ENCODE assay signal across 12 mouse cellular contexts in genomic region chr12:51735840-51736271, GRCm38 (mm10). TPM values are rescaled to one million over a fixed set of nuclear protein-coding genes. Genes with fewer than 3 reads are reported as not detected.
DNase-seq lines count a peak whose midpoint lies in the region; ATAC-seq and TF ChIP-seq lines count a peak whose summit lies in the region.
"Had no signal": no experiment of that assay in that cellular context is flagged by ENCODE, and none has a peak within 500 bp of the region (broad histone marks: within the 10 kb centered on the region; RNA-seq: fewer than 3 reads in every experiment).

No protein-coding gene starts in this region.

- H3K9me3 ChIP-seq in liver, postnatal 0 days (ENCODE audit: low read length): no peaks in the 10 kb centered on the region
- H3K9me3 ChIP-seq: hindbrain, embryonic 10.5 days had no signal

- peaks cover 3% of the 10 kb centered on the region; the same call in 1 of the 2 replicates for H3K4me1 ChIP-seq in heart, adult 2 months (ENCODE audit: control insufficient read depth, insufficient read depth, low read length)
- H3K4me1 ChIP-seq in testis, adult 2 months (ENCODE audit: control insufficient read depth, insufficient read depth, low read length): peaks cover 2% of the 10 kb centered on the region; the same call in 1 of the 2 replicates
- H3K4me1 ChIP-seq in liver, postnatal 0 days (ENCODE audit: insufficient read depth): peaks cover 2% of the 10 kb centered on the region; the same call in 1 of the 2 replicates
- H3K4me1 ChIP-seq in thymus, adult 2 months (replicated peaks; ENCODE audit: control insufficient read depth, insufficient read depth, low read length): no peaks in the 10 kb centered on the region

- no peak overlapping the region for H3K4me2 ChIP-seq in liver, postnatal 0 days (ENCODE audit: low read depth, low read length)

- no peak overlapping the region for H3K9ac ChIP-seq in heart, adult 2 months (ENCODE audit: low read depth, low read length)
- H3K9ac ChIP-seq in liver, postnatal 0 days (replicated peaks): no peak overlapping the region

- H3K27ac ChIP-seq in heart, adult 2 months: peak overlapping the region; percentile 22; the same call in 1 of the 2 replicates
- 0 out of 2 replicates have a peak overlapping the region, but pooled peaks have one; percentile 28 for H3K27ac ChIP-seq in testis, adult 2 months (ENCODE audit: control insufficient read depth, insufficient read depth, low read depth, low read length)
- no peak overlapping the region for H3K27ac ChIP-seq in liver, postnatal 0 days (ENCODE audit: low read depth)
- no peak overlapping the region for H3K27ac ChIP-seq in thymus, adult 2 months (ENCODE audit: control insufficient read depth, insufficient read depth, low read length)
- H3K27ac ChIP-seq: hindbrain, embryonic 10.5 days had no signal

- DNase-seq in heart, adult 2 months: no peak
- DNase-seq in heart, adult 18-20 months: no peak
- DNase-seq in testis, postnatal 10 days (ENCODE audit: low spot score): no peak
- DNase-seq in kidney, postnatal 10 days: peak; percentile 50
- no peak for DNase-seq in liver, postnatal 0 days
- no peak for DNase-seq in thymus, adult 2 months
- no peak for DNase-seq in gastrocnemius, adult 18-20 months (ENCODE audit: low spot score)
- DNase-seq: right cerebral cortex, postnatal 4 days had no signal

- TF ChIP-seq EP300 in heart, adult 2 months (IDR thresholded peaks at IDR 0.05; ENCODE audit: insufficient read depth, low read depth, low read length): no peak
- no peak for TF ChIP-seq EP300 in liver, postnatal 0 days (IDR thresholded peaks at IDR 0.05; ENCODE audit: low read depth)

- ATAC-seq in liver, postnatal 0 days: no peak
- ATAC-seq: CD4-positive, CD25-positive, alpha-beta regulatory T cell, adult 4 months; midbrain, embryonic 16.5 days had no signal

- no peak for TF ChIP-seq CTCF in heart, adult 2 months (IDR thresholded peaks at IDR 0.05)
- no peak for TF ChIP-seq CTCF in testis, adult 2 months (IDR thresholded peaks at IDR 0.05; ENCODE audit: control insufficient read depth, insufficient read depth, insufficient replicate concordance, low read depth, low read length)
- no peak for TF ChIP-seq CTCF in liver, postnatal 0 days (IDR thresholded peaks at IDR 0.05; ENCODE audit: low read depth)
- TF ChIP-seq CTCF in thymus, adult 2 months (IDR thresholded peaks at IDR 0.05; ENCODE audit: borderline replicate concordance, control insufficient read depth, extremely low read depth, insufficient read depth, low read length, poor library complexity): no peak

- TF ChIP-seq POLR2A in heart, adult 2 months (IDR thresholded peaks at IDR 0.05; ENCODE audit: insufficient read depth, low read depth, low read length): no peak
- TF ChIP-seq POLR2A in testis, adult 2 months (IDR thresholded peaks at IDR 0.05; ENCODE audit: control insufficient read depth, low read depth, low read length): no peak
- TF ChIP-seq POLR2A in thymus, adult 2 months (IDR thresholded peaks at IDR 0.05; ENCODE audit: control insufficient read depth, extremely low read depth, insufficient read depth, low read length, poor library complexity): no peak

- no peak overlapping the region for H3K4me3 ChIP-seq in heart, adult 2 months
- H3K4me3 ChIP-seq in testis, adult 2 months (ENCODE audit: control insufficient read depth, low read depth, low read length): no peak overlapping the region
- no peak overlapping the region for H3K4me3 ChIP-seq in liver, postnatal 0 days (ENCODE audit: low read depth, low read length)
- no peak overlapping the region for H3K4me3 ChIP-seq in thymus, adult 2 months (ENCODE audit: control insufficient read depth, insufficient read depth, low read length)
- H3K4me3 ChIP-seq: hindbrain, embryonic 10.5 days had no signal

- H3K79me2 ChIP-seq in heart, adult 2 months (replicated peaks; ENCODE audit: control insufficient read depth, insufficient read depth, low read length): no peaks in the 10 kb centered on the region

- no peaks in the 10 kb centered on the region for H3K36me3 ChIP-seq in heart, adult 2 months (ENCODE audit: control insufficient read depth, insufficient read depth, low read length)
- no peaks in the 10 kb centered on the region for H3K36me3 ChIP-seq in testis, adult 2 months (ENCODE audit: control insufficient read depth, insufficient read depth, low read length)
- H3K36me3 ChIP-seq in liver, postnatal 0 days (replicated peaks; ENCODE audit: insufficient read depth, low read length): no peaks in the 10 kb centered on the region; the same call in 1 of the 2 replicates
- no peaks in the 10 kb centered on the region for H3K36me3 ChIP-seq in thymus, adult 2 months (ENCODE audit: control insufficient read depth, insufficient read depth, low read length)

- no peaks in the 10 kb centered on the region for H3K27me3 ChIP-seq in heart, adult 2 months (ENCODE audit: control insufficient read depth, insufficient read depth, low read length)
- no peaks in the 10 kb centered on the region for H3K27me3 ChIP-seq in testis, adult 2 months (ENCODE audit: control insufficient read depth, insufficient read depth, low read length)
- H3K27me3 ChIP-seq in liver, postnatal 0 days (ENCODE audit: insufficient read depth, low read length): no peaks in the 10 kb centered on the region
- H3K27me3 ChIP-seq in thymus, adult 2 months (ENCODE audit: control insufficient read depth, insufficient read depth, low read length): no peaks in the 10 kb centered on the region

- intact Hi-C loops in heart, adult 2 months (cut with DNase I): no loop called here

- WGBS in heart, adult 2 months: 26% methylated on average over 7 of the region's 7 CpGs
- 59% methylated on average over 7 of the region's 7 CpGs for WGBS in liver, postnatal 0 days (ENCODE audit: insufficient replicate concordance)
- WGBS in thymus, adult 2 months: 85% methylated on average over 7 of the region's 7 CpGs

RNA-seq across cellular contexts. Expression of gene Strn3, which starts 44.2 kb away (rescaled TPM):
- total RNA-seq in heart, adult 2 months (2021): 100 to 1,000 TPM; 106 to 114 TPM
- 24.6 and 57.9 TPM in 2 replicates for polyA plus RNA-seq in heart, adult 2 months (2012; rRNA removed)
- total RNA-seq in heart, adult 18-20 months (2021): 100 to 1,000 TPM; 102 to 109 TPM
- 8.3 and 10.2 TPM in 2 replicates for polyA plus RNA-seq in testis, adult 2 months (2012; rRNA removed)
- polyA plus RNA-seq in liver, postnatal 0 days (2015; fragmentation: Nextera tagmentation; extraction: Ambion mirVana): 11.5 and 11.9 TPM in 2 replicates
- 18.4 and 22.2 TPM in 2 replicates for polyA plus RNA-seq in thymus, adult 2 months (2012; rRNA removed)
- 100 to 1,000 TPM; 148 to 171 TPM for total RNA-seq in gastrocnemius, adult 18-20 months (2021)

RNA-seq across cellular contexts. Expression of gene Ap4s1, which starts 45.0 kb away (rescaled TPM):
- total RNA-seq in heart, adult 2 months (2021): 10 to 100 TPM; 52.0 to 65.4 TPM
- 20.4 and 31.1 TPM in 2 replicates for polyA plus RNA-seq in heart, adult 2 months (2012; rRNA removed)
- total RNA-seq in heart, adult 18-20 months (2021): 10 to 100 TPM; 59.1 to 60.9 TPM
- polyA plus RNA-seq in testis, adult 2 months (2012; rRNA removed): 6.0 and 8.3 TPM in 2 replicates
- polyA plus RNA-seq in liver, postnatal 0 days (2015; fragmentation: Nextera tagmentation; extraction: Ambion mirVana): 14.9 and 17.2 TPM in 2 replicates
- 10.3 and 13.2 TPM in 2 replicates for polyA plus RNA-seq in thymus, adult 2 months (2012; rRNA removed)
- total RNA-seq in gastrocnemius, adult 18-20 months (2021): 10 to 100 TPM; 59.6 to 61.8 TPM

Comparison
In these comparisons a context has a peak if more than half of its experiments do, and no peak if none do; other contexts are left out.
1. H3K27ac ChIP-seq: peak in heart, adult 2 months (single experiment) and testis, adult 2 months (single experiment); none in liver, postnatal 0 days (single experiment) and thymus, adult 2 months (single experiment).